Mouse (Mus musculus) lung, postnatal 0 days (tissue): ENCODE data around the gene Prrx1.

Experiments used
- CTCF ChIP-seq: IDR thresholded peaks from 2 replicates; pipeline ENCODE4 v1.5.1; 2016; ENCODE audit warnings: antibody characterized with exemption, mild to moderate bottlenecking
- EP300 ChIP-seq: IDR thresholded peaks from 2 replicates; pipeline ENCODE4 v1.6.1; 2016; ENCODE audit warnings: antibody characterized with exemption, mild to moderate bottlenecking, control low read depth

GRCm38 (mm10) chr1:163257298-163257697 is 56.2 kb downstream of the Prrx1 start:
- no peak for TF ChIP-seq EP300
- TF ChIP-seq CTCF, result no peak
